Mouse (Mus musculus) megakaryocyte progenitor cell, adult 5-6 weeks (primary cell): ENCODE results near the gene Fbxl19. TPM values are rescaled to one million over a fixed set of nuclear protein-coding genes. Genes with fewer than 3 reads are reported as not detected.
A peak's percentile ranks its signal among the peaks of the same experiment; 100 is the strongest.
"Not testable (repeated sequence)": the region's sequence is repeated elsewhere in the genome, so short reads cannot be mapped to it uniquely, and the experiment has no call there.

Experiments
- ATAC-seq: replicated peaks from 2 replicates; pipeline ENCODE4 v1.8.0; 2016; ENCODE audit warnings: mild to moderate bottlenecking, moderate TSS enrichment, inconsistent platforms; ENCODE audit not compliant: poor library complexity
- total RNA-seq, 2 experiments: library from RNA; stranded (forward) in 1 of 2; stranded (reverse) in 1 of 2; fragments of 157-497, 149-512 nt in 1 of 2; fragments of 200-1000 nt in 1 of 2; gene quantifications; 2 replicates each; pipeline versions ENCODE4 v1.2.3 to v1.2.4; 2015 to 2017

Fbxl19 gene
- total RNA-seq, 2 experiments from 2014 or later, result 5.6 to 14.2 TPM

DNA sequence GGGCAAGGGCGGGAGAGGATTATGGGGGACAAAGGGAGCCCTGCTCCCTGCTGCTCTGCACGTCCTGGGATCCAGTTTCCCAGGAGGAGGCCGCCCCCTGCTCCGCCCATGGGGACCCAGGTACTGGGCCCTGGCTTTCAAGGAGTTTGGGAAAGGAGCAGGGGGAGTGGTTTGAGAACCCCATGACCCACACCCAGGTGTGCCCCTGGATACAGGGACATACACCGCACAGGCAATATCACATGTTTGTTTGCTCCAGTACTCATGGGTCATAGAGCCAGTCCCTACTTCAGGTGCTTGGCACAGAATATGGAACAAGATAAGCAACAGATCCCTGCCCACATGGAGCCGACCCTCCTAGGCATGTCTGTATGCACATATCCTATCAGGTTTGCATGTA is 18.4 kb upstream of the Fbxl19 start:
- no peak for ATAC-seq

GRCm38 (mm10) chr7:127727898-127728297 is 16.4 kb upstream of the Fbxl19 start:
- ATAC-seq, result peak; percentile 64

GRCm38 (mm10) chr7:127730170-127730569 is 14.2 kb upstream of the Fbxl19 start:
- ATAC-seq, result no peak

GRCm38 (mm10) chr7:127732066-127732465 is 12.3 kb upstream of the Fbxl19 start, which contains the start of gene Ctf2:
TSS of gene Ctf2 (minus strand) at chr7:127732166.
- not testable (repeated sequence) for ATAC-seq

DNA sequence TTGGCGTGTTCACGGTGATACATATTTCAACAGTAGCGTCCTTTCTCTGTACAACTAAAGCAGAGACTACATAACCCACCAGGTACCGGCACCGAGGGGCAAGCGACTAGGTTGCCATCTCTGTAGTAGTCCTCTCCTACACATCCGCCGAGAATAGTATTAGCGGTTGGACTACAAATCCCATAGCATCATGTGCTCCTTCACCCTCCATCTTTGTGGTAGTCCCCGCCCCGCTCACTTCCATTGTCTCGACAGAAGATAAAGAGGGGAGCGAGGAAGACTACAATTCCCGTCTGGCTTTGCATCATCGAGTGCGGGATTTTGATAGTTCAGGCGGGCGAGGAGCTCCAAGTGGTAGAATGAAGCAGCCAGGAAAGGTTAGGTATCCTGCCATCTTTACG is 908 bp downstream of the Fbxl19 start:
- peak; percentile 81 for ATAC-seq

DNA sequence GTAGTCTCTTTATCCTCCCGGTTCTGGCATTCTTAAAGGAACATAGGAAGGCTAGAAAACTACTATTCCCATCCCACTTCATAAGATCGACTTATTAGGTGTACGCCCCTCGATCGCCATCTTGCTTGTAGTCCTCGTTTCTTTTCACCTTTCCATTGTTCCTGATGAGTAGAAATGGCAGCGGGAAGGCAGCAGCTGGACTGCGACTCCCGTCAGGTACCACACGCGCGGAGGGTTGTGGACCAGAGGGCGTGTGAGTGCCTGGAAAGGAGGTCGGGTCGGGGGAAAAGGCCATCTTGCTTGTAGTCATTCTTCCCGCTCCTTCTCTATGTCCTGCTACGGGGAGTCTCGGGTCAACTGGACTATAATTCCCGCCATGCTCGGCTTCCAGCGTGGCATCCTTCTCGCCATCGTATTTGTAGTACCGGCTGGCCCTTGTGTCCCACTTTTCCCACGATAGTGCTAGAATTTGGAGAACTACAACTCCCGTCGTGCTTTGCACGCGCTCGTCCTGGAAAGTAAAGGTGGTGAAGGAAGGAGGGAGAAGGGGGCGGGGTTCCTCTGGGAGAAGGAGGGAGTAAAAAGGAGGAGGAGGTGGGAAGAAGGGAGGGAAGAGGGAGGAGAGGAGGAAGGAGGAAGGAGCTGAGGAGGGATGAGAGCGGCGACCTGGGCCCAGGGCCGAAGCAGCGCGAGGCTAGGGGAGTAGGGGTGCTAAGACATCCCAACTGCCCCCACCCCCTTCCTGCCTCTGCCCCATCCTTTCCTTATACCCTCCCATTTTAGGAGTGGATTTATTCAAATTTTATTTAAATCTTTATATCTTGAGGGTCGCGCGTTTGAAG is 1.5 kb downstream of the Fbxl19 start:
- peak; percentile 63 for ATAC-seq

- ATAC-seq, result no peak
Observed at GRCm38 (mm10) chr7:127746494-127747491, 2.5 kb downstream of the Fbxl19 start.

DNA sequence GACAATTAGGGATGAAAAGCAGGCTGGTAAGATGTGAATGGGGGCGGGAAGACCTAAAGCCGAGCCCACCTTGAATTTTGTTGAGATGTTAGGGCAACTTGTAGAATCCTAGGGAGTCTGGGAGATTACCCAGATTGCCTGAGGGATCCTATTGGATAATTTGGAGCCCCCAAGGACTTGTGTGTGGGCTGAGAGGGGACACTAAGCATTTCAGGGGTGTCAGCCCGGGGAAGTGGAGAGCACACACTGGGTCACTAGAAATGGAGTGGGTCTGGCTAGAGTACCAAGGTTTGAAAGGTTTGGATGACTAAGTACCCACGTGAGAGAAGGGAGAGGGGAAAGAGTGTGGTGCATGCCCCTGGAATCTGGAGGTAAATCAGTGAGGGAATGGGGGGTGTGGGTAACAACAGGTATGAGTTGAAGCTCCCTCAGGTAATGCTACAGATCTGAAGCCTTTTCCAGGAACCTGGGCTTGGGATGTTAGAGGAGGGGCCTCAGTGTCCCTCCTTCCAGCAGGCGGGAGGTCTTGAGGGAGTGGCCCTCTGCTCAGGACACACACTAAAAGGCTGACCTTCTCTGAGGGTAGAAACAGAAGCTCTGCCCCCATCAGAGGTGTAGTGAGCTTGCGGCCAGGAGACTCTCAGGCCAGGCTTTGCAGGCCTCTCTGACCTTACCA is 3.4 kb downstream of the Fbxl19 start:
- no peak for ATAC-seq

DNA sequence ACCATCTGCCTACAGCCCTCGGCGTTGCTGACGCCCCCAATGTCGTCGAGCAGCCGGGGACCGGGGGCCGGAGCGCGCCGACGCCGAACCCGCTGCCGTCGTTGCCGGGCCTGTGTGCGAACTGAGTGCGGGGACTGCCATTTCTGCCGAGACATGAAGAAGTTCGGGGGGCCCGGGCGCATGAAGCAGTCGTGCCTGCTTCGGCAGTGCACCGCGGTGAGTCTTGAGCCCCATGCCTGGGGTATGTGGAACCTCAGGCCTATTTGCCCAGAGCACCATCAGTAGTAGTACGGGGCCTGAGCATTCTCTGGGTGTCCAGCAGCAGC is 3.9 kb downstream of the Fbxl19 start:
- ATAC-seq, result no peak

DNA sequence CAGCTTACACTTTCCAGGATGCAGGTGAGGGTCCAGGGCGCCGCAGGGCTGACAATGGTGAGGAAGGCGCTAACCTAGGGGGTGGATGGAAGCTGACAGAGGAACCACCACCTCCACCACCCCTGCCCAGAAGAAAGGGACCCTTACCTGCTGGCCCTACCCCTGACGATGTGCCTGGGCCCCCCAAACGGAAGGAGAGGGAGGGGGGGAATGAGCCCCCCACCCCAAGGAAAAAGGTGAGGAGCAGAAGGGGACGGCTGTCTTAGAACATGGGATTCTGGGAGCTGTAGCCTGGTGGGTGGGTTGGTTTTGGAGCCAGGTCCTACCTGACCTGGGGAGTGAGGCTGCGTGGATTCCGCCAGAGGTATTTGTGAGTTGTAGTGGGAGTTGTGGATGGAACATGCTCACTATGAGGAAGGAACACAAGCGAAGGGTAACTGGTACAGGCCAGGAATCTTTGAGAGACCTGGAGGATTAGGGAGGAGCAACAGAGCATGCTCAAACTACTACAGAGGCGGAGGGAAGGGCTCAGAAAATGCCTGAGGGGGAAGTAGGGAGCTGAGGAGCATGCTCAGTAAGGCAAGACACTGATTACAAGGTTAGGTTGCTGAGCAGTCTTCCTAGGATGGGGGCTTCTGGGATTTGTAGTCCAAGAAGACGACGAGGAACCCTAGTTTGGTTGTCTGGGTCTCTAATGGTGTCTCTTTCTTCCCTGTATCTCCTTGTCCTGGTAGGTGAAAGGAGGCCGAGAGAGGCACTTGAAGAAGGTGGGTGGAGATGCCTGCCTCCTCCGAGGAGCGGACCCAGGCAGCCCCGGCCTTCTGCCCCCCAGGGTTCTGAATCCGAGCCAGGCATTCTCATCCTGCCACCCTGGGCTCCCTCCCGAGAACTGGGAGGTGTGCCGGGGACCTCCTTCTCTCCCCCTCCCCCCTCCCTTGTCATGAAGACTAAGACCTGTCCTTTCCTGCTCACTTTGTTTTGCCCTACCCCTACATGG is 6.1 kb downstream of the Fbxl19 start:
- ATAC-seq, result no peak

DNA sequence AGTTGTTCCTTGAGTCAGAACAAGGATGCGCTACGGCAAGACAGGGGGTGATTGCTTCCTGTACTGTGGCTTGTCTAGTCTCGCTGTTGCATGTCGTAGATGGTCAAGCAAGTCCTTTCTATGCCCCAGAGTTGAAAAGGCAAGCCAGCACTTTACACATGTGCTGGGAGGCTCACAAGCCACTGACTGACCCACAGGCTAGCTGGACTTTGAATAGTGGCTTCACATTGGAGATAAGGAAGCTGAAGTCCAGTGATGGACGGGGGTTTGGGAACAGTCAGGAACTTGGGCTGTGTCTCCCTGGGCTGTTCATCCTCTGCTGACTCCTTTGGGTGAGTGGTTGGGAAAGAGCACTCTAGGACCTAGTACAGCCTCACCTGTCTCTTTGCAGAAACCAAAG is 7.3 kb downstream of the Fbxl19 start:
- ATAC-seq, result no peak

- ATAC-seq, result no peak
Observed at GRCm38 (mm10) chr7:127752069-127752468, 7.7 kb downstream of the Fbxl19 start.

- ATAC-seq, result no peak
Observed at GRCm38 (mm10) chr7:127753158-127753557, 8.8 kb downstream of the Fbxl19 start.

GRCm38 (mm10) chr7:127753741-127754140 is 9.4 kb downstream of the Fbxl19 start:
- no peak for ATAC-seq

DNA sequence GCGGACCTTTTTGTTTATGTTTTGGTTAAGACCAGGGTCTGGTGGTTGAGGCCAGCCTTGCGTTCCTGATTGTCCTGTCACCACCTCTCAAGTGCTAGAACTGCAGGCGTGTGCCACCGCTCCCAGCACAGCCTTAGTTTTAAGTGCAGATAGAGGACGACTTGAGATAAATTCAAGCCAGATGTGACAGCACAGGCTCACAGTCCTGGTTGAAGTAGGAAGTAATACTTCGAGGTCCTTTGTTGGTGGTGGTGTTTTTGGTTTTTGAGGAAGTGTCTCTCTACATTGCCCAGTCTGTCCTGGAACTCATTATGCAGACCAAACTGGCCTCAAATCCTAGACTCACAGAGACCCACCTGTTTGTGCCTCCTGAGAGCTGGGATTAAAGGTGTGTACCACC is 15.4 kb downstream of the Fbxl19 start:
- ATAC-seq, result peak; percentile 62

- no peak for ATAC-seq
Observed at GRCm38 (mm10) chr7:127760478-127760877, 16.1 kb downstream of the Fbxl19 start.

- ATAC-seq, result peak; percentile 94
Observed at GRCm38 (mm10) chr7:127761026-127761425, 16.7 kb downstream of the Fbxl19 start.

DNA sequence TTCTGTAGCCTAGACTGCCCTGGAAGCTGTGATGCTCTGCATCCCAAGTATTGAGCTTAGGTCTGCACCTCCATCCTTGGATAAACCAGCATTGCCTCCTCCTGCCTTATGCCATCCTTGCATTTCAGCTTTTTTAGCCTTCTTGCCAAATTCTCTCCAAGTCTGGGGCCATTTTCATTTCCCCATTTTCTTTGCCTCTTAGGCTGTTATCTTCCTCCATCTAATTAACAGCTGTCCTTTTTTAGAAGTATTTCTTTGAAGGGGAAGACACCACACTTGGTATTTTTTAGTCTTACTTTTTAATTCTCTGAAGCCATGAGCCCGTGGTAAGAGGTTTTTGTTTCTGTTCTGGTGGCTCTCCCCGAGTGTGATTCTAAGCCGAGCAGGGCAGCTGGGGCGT is 19.3 kb downstream of the Fbxl19 start:
- no peak for ATAC-seq

DNA sequence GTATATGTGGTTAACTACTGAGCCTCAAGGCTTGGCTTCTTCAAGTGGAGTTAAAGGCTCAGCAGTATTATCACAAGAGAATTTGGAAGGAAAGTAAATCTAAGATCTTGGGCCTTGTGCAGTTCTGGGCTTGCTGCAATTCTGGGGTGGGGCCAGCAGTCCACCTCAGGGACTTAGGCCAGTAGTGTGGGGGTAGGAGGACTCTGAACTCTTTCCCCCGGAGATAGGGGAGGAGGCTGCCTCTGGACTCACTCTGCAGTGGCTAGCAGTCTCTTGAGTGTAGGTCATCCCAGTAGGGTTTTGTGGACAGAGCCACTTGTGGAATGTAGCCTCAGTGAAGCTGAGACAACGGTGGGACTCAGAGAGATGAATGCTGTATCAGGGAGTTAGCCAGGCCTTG is 21.4 kb downstream of the Fbxl19 start:
- no peak for ATAC-seq
